Mouse (Mus musculus) heart, embryonic 11.5 days (tissue): ENCODE measurements around the gene Bach2. TPM values are rescaled to one million over a fixed set of nuclear protein-coding genes. Genes with fewer than 3 reads are reported as not detected.

Experiments
- ATAC-seq: fragments of 200-750 bp; cut with Nextera tagmentation; replicated peaks from 2 replicates; pipeline ENCODE4 v1.8.0; 2017; ENCODE audit warnings: moderate library complexity; ENCODE audit not compliant: insufficient number of reproducible peaks, low FRiP score, low TSS enrichment
- H3K27ac ChIP-seq: fragments of 300-500 bp; sonication (generic); 2 replicates; pipeline ENCODE4 v1.5.1; 2014; ENCODE audit warnings: mild to moderate bottlenecking, low read depth, low read length
- H3K27me3 ChIP-seq: fragments of 300-500 bp; sonication (generic); 2 replicates; pipeline ENCODE4 v1.6.1; 2014; ENCODE audit warnings: mild to moderate bottlenecking, low read length, mixed read lengths; ENCODE audit not compliant: control insufficient read depth, insufficient read depth
- H3K36me3 ChIP-seq: fragments of 300-500 bp; sonication (generic); 2 replicates; pipeline ENCODE4 v1.6.1; 2014; ENCODE audit warnings: mild to moderate bottlenecking, low read length, moderate library complexity, mixed read lengths; ENCODE audit not compliant: control insufficient read depth, insufficient read depth
- H3K4me1 ChIP-seq: fragments of 300-500 bp; sonication (generic); 2 replicates; pipeline ENCODE4 v1.6.1; 2014; ENCODE audit warnings: low read length; ENCODE audit not compliant: control insufficient read depth, insufficient read depth
- H3K4me2 ChIP-seq: fragments of 300-500 bp; sonication (generic); 2 replicates; pipeline ENCODE4 v1.6.1; 2014; ENCODE audit warnings: mild to moderate bottlenecking, moderate library complexity
- H3K4me3 ChIP-seq: fragments of 300-500 bp; sonication (generic); 2 replicates; pipeline ENCODE4 v1.5.1; 2014; ENCODE audit warnings: low read depth, low read length
- H3K9ac ChIP-seq: fragments of 300-500 bp; sonication (generic); 2 replicates; pipeline ENCODE4 v1.6.1; 2014; ENCODE audit warnings: mild to moderate bottlenecking, low read depth, low read length, moderate library complexity
- H3K9me3 ChIP-seq: fragments of 300-500 bp; sonication (generic); replicated peaks from 2 replicates; pipeline ENCODE4 v1.6.1; 2016; ENCODE audit warnings: low read length; ENCODE audit not compliant: control insufficient read depth
- WGBS: fragments of 180-500 bp; shearing (Covaris S2); extraction: QIAGEN DNeasy Blood & Tissue Kit; methylation state at CpG from one replicate; pipeline ENCODE4 v1.1.7; 2014; ENCODE audit not compliant: insufficient replicate concordance; 5-methylcytosine and 5-hydroxymethylcytosine counted together
- polyA plus RNA-seq: library from polyadenylated mRNA; unstranded; fragments of >200 nt; fragmentation: Nextera tagmentation; extraction: Ambion mirVana; gene quantifications from 2 replicates; pipeline ENCODE4 v1.2.1, GENCODE M21; 2014

Gene Bach2
- polyA plus RNA-seq, 1 experiment from 2014 or later, result 8.0 TPM

DNA sequence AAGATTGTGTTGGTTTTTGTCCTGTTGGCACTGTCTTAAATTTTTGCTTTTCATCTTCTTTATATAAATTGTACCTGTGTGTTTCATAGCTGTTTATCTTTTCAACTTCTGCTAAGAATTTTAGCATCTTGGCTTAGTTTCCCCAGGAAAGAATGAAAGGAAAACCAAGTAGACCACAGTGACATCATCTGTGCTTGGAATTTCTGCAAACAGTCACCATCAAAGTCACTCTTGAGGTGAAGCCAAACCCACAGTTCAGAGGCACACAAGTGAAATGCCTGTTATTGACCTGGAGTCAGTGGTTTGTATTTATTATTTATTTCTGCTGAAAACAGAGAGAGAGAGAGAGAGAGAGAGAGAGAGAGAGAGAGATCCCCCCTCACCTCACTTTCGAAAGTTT lies 95.5 kb downstream of the Bach2 start:
- Histone ChIP-seq H3K4me3 (no peak overlapping the region), H3K27ac (no peak overlapping the region), H3K4me2 (no peak overlapping the region), H3K9me3 (no peaks in the 10 kb centered on the region), H3K9ac (no peak overlapping the region), H3K4me1 (peaks cover 54% of the 10 kb centered on the region), H3K27me3 (no peaks in the 10 kb centered on the region), H3K36me3 (no peaks in the 10 kb centered on the region)
- WGBS, result 94% methylated on average over 1 of the region's 1 CpGs
- ATAC-seq, result no peak

DNA sequence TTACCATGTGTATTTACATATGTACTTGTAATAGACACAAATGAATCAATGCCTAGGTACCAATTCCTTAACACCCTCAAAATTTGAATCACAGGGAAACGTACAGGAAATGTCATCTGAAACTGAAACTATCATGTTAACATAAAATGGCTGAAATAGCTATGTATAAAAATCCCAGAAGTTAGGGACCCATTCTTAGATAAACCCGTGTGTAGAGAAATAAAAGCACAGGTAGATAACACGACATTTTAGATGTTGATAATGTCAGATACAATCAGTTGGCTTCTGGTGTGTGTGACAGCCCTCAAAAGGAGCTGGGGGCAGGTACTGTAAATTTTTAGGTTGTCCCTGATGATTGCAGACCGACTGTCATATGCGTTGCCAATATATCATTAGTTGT lies 96.2 kb downstream of the Bach2 start:
- Histone ChIP-seq H3K9me3 (no peaks in the 10 kb centered on the region), H3K4me3 (no peak overlapping the region), H3K27me3 (no peaks in the 10 kb centered on the region), H3K36me3 (no peaks in the 10 kb centered on the region), H3K9ac (no peak overlapping the region), H3K4me1 (peaks cover 51% of the 10 kb centered on the region), H3K27ac (no peak overlapping the region), H3K4me2 (no peak overlapping the region)
- ATAC-seq, result no peak
- WGBS, result 84% methylated on average over 5 of the region's 5 CpGs

DNA sequence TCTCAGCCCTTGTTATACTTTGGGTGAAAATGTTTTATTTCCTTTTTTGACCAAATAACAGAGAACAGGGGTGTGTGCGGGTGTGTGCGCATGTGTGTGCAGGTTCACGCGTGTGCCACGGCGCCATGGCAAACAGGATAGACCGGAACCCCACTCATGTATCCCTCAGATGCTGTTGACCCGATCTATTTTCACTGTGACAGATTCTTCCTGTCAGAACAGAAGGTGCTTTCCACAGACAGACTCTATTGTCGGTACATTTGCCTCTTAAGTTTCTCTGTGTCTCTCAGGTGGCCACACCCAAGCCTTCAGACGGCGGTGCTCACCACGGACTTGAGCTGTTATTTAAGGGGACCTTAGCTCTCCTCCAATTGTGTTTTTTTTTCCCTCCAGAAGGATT lies 97.1 kb downstream of the Bach2 start:
- Histone ChIP-seq H3K27ac (peak overlapping the region; percentile 81), H3K4me1 (peaks cover 46% of the 10 kb centered on the region), H3K27me3 (no peaks in the 10 kb centered on the region), H3K9me3 (no peaks in the 10 kb centered on the region), H3K4me3 (no peak overlapping the region), H3K36me3 (no peaks in the 10 kb centered on the region), H3K9ac (no peak overlapping the region), H3K4me2 (peak overlapping the region; percentile 45; the same call in 1 of the 2 replicates)
- ATAC-seq, result no peak
- 68% methylated on average over 12 of the region's 12 CpGs for WGBS

DNA sequence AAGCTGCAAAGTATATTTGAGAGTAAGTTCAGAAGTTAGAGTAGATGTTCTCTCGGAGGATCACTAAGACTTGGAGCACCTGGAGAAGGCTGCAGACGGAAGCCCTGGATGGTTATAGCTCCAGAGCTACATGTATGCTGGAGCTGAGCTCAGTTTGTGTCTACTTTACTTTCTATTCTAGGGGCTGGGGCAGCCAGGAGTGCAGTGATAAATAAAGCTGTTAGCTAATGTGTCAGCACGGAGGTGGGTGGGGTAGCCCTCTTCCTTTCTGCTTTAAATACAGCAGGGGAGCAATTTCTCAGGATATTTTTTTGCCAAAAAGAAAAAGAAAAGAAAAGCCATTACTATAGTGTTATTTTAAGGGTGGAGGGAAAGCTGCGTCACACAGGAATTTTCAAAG lies 98.0 kb downstream of the Bach2 start:
- 17% methylated on average over 4 of the region's 4 CpGs for WGBS
- H3K4me3 ChIP-seq, result no peak overlapping the region

DNA sequence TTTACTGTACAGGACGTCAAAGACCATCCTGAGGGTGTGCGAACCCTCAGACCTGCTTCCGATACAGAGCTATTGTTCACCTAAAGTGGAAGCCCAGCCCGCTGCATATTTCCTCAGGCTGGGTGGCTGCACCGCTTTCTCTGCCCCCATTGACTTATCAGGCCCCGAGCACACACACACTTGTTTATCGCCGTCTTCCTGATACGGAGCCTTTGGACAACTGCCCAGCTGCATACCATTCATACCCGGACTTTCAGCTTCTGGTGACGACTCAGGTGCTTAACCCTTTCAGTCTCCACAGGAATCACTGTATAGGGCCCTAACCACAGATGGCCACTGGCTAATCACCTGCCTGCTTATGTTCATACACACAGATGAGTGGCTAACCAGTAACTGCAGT lies 99.0 kb downstream of the Bach2 start:
- H3K36me3 ChIP-seq, result no peaks in the 10 kb centered on the region
- no peaks in the 10 kb centered on the region for H3K9me3 ChIP-seq
- H3K4me1 ChIP-seq, result peaks cover 40% of the 10 kb centered on the region
- ATAC-seq, result peak; percentile 84
- H3K27me3 ChIP-seq, result no peaks in the 10 kb centered on the region
- peak overlapping the region; percentile 50 for H3K27ac ChIP-seq
- WGBS, result 1% methylated on average over 11 of the region's 11 CpGs
- no peak overlapping the region for H3K4me3 ChIP-seq
- peak overlapping the region; percentile 50 for H3K4me2 ChIP-seq
- H3K9ac ChIP-seq, result 0 out of 2 replicates have a peak overlapping the region, but pooled peaks have one; percentile 0

More for the DNA sequence above, 98.0 kb downstream of the Bach2 start:
- ATAC-seq, result 0 out of 2 replicates have a peak, but pooled peaks have one; percentile 52
- H3K4me1 ChIP-seq, result peaks cover 40% of the 10 kb centered on the region
- H3K9me3 ChIP-seq, result no peaks in the 10 kb centered on the region
- H3K9ac ChIP-seq, result peak overlapping the region; percentile 39; the same call in 1 of the 2 replicates
- peak overlapping the region; percentile 81 for H3K27ac ChIP-seq
- no peaks in the 10 kb centered on the region for H3K36me3 ChIP-seq
- H3K4me2 ChIP-seq, result peak overlapping the region; percentile 45
- no peaks in the 10 kb centered on the region for H3K27me3 ChIP-seq

DNA sequence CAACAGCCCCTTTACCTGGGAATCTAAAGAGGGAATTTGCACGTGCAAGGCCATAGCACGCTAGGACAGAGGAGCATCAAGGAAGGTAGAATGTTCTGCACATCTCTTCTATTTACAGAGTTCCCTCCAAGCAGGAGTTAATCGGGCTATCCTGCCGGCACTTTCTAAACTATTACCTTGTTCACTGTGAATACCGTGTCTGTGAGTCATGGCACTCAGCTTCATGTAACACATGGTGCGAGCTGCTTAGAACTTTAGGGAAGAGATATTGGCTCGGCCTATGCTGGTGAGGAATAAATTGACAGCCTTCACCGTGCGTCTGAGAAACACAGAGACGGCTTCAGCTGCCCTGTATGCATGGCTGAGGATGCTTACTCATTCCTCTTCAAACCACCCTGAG lies 99.8 kb downstream of the Bach2 start:
- Histone ChIP-seq H3K4me3 (no peak overlapping the region), H3K9me3 (no peaks in the 10 kb centered on the region), H3K27ac (peak overlapping the region; percentile 50), H3K4me2 (no peak overlapping the region), H3K9ac (no peak overlapping the region), H3K4me1 (peaks cover 45% of the 10 kb centered on the region), H3K36me3 (no peaks in the 10 kb centered on the region), H3K27me3 (no peaks in the 10 kb centered on the region)
- no peak for ATAC-seq
- 49% methylated on average over 10 of the region's 10 CpGs for WGBS

DNA sequence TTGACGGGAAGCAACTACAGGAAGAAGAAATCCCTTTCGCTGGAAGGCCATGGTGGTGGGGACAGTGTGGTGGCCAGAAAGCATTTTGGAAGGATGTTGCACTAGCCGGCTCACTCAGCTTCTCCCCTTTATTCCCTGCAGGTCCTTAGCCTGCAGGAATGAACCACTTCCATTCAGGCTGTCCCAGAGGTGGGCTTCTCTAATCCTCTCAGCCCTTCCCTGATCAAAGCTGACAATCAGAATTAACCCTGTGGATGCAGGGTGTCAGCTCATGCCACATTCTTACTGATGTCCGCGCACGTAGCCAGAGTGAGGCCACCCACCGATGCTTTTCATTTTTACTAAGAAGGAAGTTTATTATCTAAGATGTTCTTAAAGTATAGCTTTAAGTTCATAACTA lies 102.2 kb downstream of the Bach2 start:
- no peak for ATAC-seq

DNA sequence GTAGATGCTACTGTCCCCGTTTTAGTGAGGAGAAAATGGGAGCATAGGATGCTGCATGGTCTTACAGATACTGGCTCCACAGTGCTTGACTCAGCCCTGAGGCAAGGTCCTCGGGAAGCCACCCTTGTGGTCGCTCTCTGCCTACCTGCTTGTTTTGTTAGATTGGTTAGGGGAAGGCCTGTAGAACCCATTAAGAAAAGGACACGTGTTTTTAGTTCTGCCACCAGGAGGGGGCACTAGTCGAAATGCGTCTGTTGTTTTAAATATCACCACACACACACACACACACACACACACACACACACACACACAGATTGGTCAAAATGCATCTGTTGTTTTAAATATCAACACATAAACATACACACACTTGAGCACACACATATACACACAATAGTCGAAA lies 103.7 kb downstream of the Bach2 start:
- no peaks in the 10 kb centered on the region for H3K36me3 ChIP-seq
- H3K4me3 ChIP-seq, result no peak overlapping the region
- no peak for ATAC-seq
- H3K27ac ChIP-seq, result no peak overlapping the region
- H3K9me3 ChIP-seq, result no peaks in the 10 kb centered on the region
- no peaks in the 10 kb centered on the region for H3K27me3 ChIP-seq
- H3K4me1 ChIP-seq, result peaks cover 28% of the 10 kb centered on the region
- 70% methylated on average over 7 of the region's 7 CpGs for WGBS
- no peak overlapping the region for H3K4me2 ChIP-seq
- H3K9ac ChIP-seq, result no peak overlapping the region

More for the DNA sequence above, 102.2 kb downstream of the Bach2 start:
- no peak overlapping the region for H3K27ac ChIP-seq
- H3K9ac ChIP-seq, result no peak overlapping the region
- no peaks in the 10 kb centered on the region for H3K36me3 ChIP-seq
- H3K4me3 ChIP-seq, result no peak overlapping the region
- no peaks in the 10 kb centered on the region for H3K27me3 ChIP-seq
- no peaks in the 10 kb centered on the region for H3K9me3 ChIP-seq
- 75% methylated on average over 7 of the region's 7 CpGs for WGBS
- H3K4me1 ChIP-seq, result peaks cover 40% of the 10 kb centered on the region
- H3K4me2 ChIP-seq, result no peak overlapping the region
